10 mouse cellular contexts compared by ENCODE assay signal in genomic region chr11:120227571-120228051, GRCm38 (mm10). TPM values are rescaled to one million over a fixed set of nuclear protein-coding genes. Genes with fewer than 3 reads are reported as not detected.
A peak's percentile ranks its signal among the peaks of the same experiment; 100 is the strongest.
DNase-seq lines count a peak whose midpoint lies in the region; ATAC-seq and TF ChIP-seq lines count a peak whose summit lies in the region.
"Had no signal": no experiment of that assay in that cellular context is flagged by ENCODE, and none has a peak within 500 bp of the region (broad histone marks: within the 10 kb centered on the region; RNA-seq: fewer than 3 reads in every experiment).

No protein-coding gene starts in this region.

- peak; percentile 42 for DNase-seq in kidney, adult 18-20 months
- DNase-seq in kidney, adult 2 months = no peak
- peak; percentile 57 for DNase-seq in heart, postnatal 4 days
- DNase-seq in yolk sac, embryonic 10.5 days (ENCODE audit: low spot score) = peak; percentile 47
- no peak for DNase-seq in gastrocnemius, postnatal 14 days
- DNase-seq in layer of hippocampus, adult 11-12 months (ENCODE audit: low spot score) = no peak

- no peak for ATAC-seq in embryonic facial prominence, embryonic 12.5 days (ENCODE audit: insufficient number of reproducible peaks, insufficient read depth, low FRiP score, low TSS enrichment)
- ATAC-seq in liver, embryonic 12.5 days = no peak

- no peak overlapping the region for H3K27ac ChIP-seq in kidney, adult 2 months (ENCODE audit: insufficient read depth, low read depth, low read length)
- peak overlapping the region; percentile 98 for H3K27ac ChIP-seq in embryonic facial prominence, embryonic 12.5 days
- H3K27ac ChIP-seq in liver, embryonic 12.5 days = no peak overlapping the region

- H3K27me3 ChIP-seq in kidney, adult 2 months (replicated peaks; ENCODE audit: control insufficient read depth, insufficient read depth, low read length) = no peaks in the 10 kb centered on the region
- H3K27me3 ChIP-seq in embryonic facial prominence, embryonic 12.5 days = no peaks in the 10 kb centered on the region
- H3K27me3 ChIP-seq in liver, embryonic 12.5 days (replicated peaks) = peaks cover 87% of the 10 kb centered on the region

- H3K9ac ChIP-seq in embryonic facial prominence, embryonic 12.5 days = peak overlapping the region; percentile 99; the same call in 1 of the 2 replicates
- no peak overlapping the region for H3K9ac ChIP-seq in liver, embryonic 12.5 days

- no peaks in the 10 kb centered on the region for H3K36me3 ChIP-seq in kidney, adult 2 months (ENCODE audit: control insufficient read depth, insufficient read depth, low read length)
- H3K36me3 ChIP-seq in embryonic facial prominence, embryonic 12.5 days = no peaks in the 10 kb centered on the region; the same call in 1 of the 2 replicates
- H3K36me3 ChIP-seq in liver, embryonic 12.5 days = no peaks in the 10 kb centered on the region

- H3K9me3 ChIP-seq in embryonic facial prominence, embryonic 12.5 days = no peaks in the 10 kb centered on the region
- H3K9me3 ChIP-seq in liver, embryonic 12.5 days (replicated peaks) = no peaks in the 10 kb centered on the region

- no peak for TF ChIP-seq POLR2A in kidney, adult 2 months (IDR thresholded peaks at IDR 0.05; ENCODE audit: low read depth, low read length)

- WGBS in kidney, adult 2 months = 53% methylated on average over 8 of the region's 8 CpGs
- 7% methylated on average over 8 of the region's 8 CpGs for WGBS in embryonic facial prominence, embryonic 12.5 days
- WGBS in liver, embryonic 12.5 days (ENCODE audit: insufficient replicate concordance) = 27% methylated on average over 8 of the region's 8 CpGs

- no peak for TF ChIP-seq CTCF in kidney, adult 2 months (conservative IDR thresholded peaks at IDR 0.05; ENCODE audit: insufficient read depth, insufficient read length, low read depth, low read length)

- peak overlapping the region; percentile 95 for H3K4me2 ChIP-seq in embryonic facial prominence, embryonic 12.5 days (replicated peaks)
- peak overlapping the region; percentile 11; the same call in 1 of the 2 replicates for H3K4me2 ChIP-seq in liver, embryonic 12.5 days

- intact Hi-C loops in gastrocnemius, postnatal 14 days (cut with DNase I; ENCODE audit: low total_unique reads) = no loop called here

- H3K4me3 ChIP-seq in kidney, adult 2 months (ENCODE audit: insufficient read depth, low read depth, low read length) = no peak overlapping the region
- H3K4me3 ChIP-seq in embryonic facial prominence, embryonic 12.5 days = 0 out of 2 replicates have a peak overlapping the region, but pooled peaks have one; percentile 1
- no peak overlapping the region for H3K4me3 ChIP-seq in liver, embryonic 12.5 days
- H3K4me3 ChIP-seq: erythroblast, embryonic 14.5 days; myocyte had no signal

- H3K4me1 ChIP-seq in kidney, adult 2 months (ENCODE audit: control insufficient read depth, insufficient read depth, low read length) = peaks cover 35% of the 10 kb centered on the region
- H3K4me1 ChIP-seq in embryonic facial prominence, embryonic 12.5 days = peaks cover 76% of the 10 kb centered on the region
- peaks cover 92% of the 10 kb centered on the region for H3K4me1 ChIP-seq in liver, embryonic 12.5 days

RNA-seq across cellular contexts. Expression of gene Bahcc1, which starts 5.1 kb away (rescaled TPM):
- 8.0 and 9.2 TPM in 2 replicates for polyA plus RNA-seq in kidney, adult 2 months (2012; rRNA removed)
- polyA plus RNA-seq in embryonic facial prominence, embryonic 12.5 days (2016; fragmentation: Nextera tagmentation; extraction: Ambion mirVana) = 16.8 and 18.8 TPM in 2 replicates
- total RNA-seq in heart, postnatal 4 days (2021) = 10 to 100 TPM; 14.1 to 16.5 TPM
- polyA plus RNA-seq in liver, embryonic 12.5 days (2016; fragmentation: Nextera tagmentation; extraction: Ambion mirVana) = 3.0 and 3.5 TPM in 2 replicates
- total RNA-seq in gastrocnemius, postnatal 14 days (2021) = 1 to 10 TPM; 3.4 to 8.1 TPM

Comparison
In these comparisons a context has a peak if more than half of its experiments do, and no peak if none do; other contexts are left out.
1. DNase-seq: peak in kidney, adult 18-20 months (single experiment), heart, postnatal 4 days (single experiment) and yolk sac, embryonic 10.5 days (single experiment); none in kidney, adult 2 months (single experiment), gastrocnemius, postnatal 14 days (single experiment) and layer of hippocampus, adult 11-12 months (single experiment).